ENCODE assay signal across 33 mouse cellular contexts in the genomic region with DNA sequence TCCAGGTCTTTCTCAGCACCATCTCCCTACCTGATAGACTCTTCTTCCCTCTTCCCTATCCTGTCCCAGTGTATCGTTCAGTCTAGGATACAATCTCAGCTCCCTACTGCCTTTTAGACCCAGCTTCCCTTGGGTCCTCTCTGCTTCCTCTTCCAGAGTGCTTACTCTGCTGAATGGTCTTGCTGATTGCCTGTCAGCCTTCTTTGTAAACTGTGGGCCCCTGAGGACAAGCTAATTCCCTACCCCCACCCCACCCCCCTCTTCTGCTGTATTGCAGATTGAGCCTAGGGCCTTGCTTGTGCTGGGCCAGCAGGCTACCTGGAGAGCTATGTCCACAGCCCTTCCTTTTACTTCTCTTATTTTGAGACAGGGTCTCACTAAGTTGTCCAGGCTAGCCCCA. TPM values are rescaled to one million over a fixed set of nuclear protein-coding genes. Genes with fewer than 3 reads are reported as not detected.
DNase-seq lines count a peak whose midpoint lies in the region; ATAC-seq lines count a peak whose summit lies in the region.
"Had no signal": no experiment of that assay in that cellular context is flagged by ENCODE, and none has a peak within 500 bp of the region (broad histone marks: within the 10 kb centered on the region; RNA-seq: fewer than 3 reads in every experiment).

No protein-coding gene starts in this region.

- H3K27me3 ChIP-seq in liver, embryonic 13.5 days: no peaks in the 10 kb centered on the region
- no peaks in the 10 kb centered on the region for H3K27me3 ChIP-seq in liver, embryonic 12.5 days (replicated peaks)
- H3K27me3 ChIP-seq in limb, embryonic 10.5 days (ENCODE audit: low read depth, poor library complexity, severe bottlenecking): no peaks in the 10 kb centered on the region
- H3K27me3 ChIP-seq: forebrain, embryonic 12.5 days; hindbrain, embryonic 12.5 days; midbrain, embryonic 15.5 days; Patski had no signal

- H3K9me3 ChIP-seq in liver, embryonic 13.5 days (replicated peaks): no peaks in the 10 kb centered on the region
- H3K9me3 ChIP-seq in liver, embryonic 12.5 days (replicated peaks): no peaks in the 10 kb centered on the region
- no peaks in the 10 kb centered on the region for H3K9me3 ChIP-seq in limb, embryonic 10.5 days (replicated peaks)
- H3K9me3 ChIP-seq: forebrain, embryonic 12.5 days; hindbrain, embryonic 12.5 days; midbrain, embryonic 15.5 days had no signal

- no peak overlapping the region for H3K27ac ChIP-seq in liver, embryonic 13.5 days
- no peak overlapping the region for H3K27ac ChIP-seq in liver, embryonic 12.5 days
- H3K27ac ChIP-seq in limb, embryonic 10.5 days: peak overlapping the region; percentile 43; the same call in 1 of the 2 replicates
- H3K27ac ChIP-seq: forebrain, embryonic 12.5 days; hindbrain, embryonic 12.5 days; layer of hippocampus, adult 2 months; midbrain, embryonic 15.5 days had no signal

- no peak overlapping the region for H3K4me3 ChIP-seq in liver, embryonic 13.5 days (replicated peaks)
- no peak overlapping the region for H3K4me3 ChIP-seq in liver, embryonic 12.5 days
- no peak overlapping the region for H3K4me3 ChIP-seq in limb, embryonic 10.5 days
- H3K4me3 ChIP-seq: erythroblast, embryonic 14.5 days; forebrain, embryonic 12.5 days; hindbrain, embryonic 12.5 days; layer of hippocampus, adult 2 months; midbrain, embryonic 15.5 days had no signal

- peaks cover 16% of the 10 kb centered on the region for H3K4me1 ChIP-seq in liver, embryonic 13.5 days (replicated peaks)
- H3K4me1 ChIP-seq in liver, embryonic 12.5 days: peaks cover 20% of the 10 kb centered on the region
- H3K4me1 ChIP-seq in limb, embryonic 10.5 days: peaks cover 58% of the 10 kb centered on the region

- WGBS in liver, embryonic 13.5 days (ENCODE audit: insufficient replicate concordance): 30% methylated on average over 1 of the region's 1 CpGs
- WGBS in liver, embryonic 12.5 days (ENCODE audit: insufficient replicate concordance): 25% methylated on average over 1 of the region's 1 CpGs
- 52% methylated on average over 1 of the region's 1 CpGs for WGBS in limb, embryonic 10.5 days

- 0 out of 2 replicates have a peak, but pooled peaks have one; percentile 12 for ATAC-seq in liver, embryonic 13.5 days (ENCODE audit: low read depth)
- ATAC-seq in liver, embryonic 12.5 days: no peak
- ATAC-seq: liver, postnatal 0 days; midbrain, embryonic 15.5 days; Patski had no signal

- no peak for DNase-seq in liver, embryonic 13.5 days
- DNase-seq in ES-CJ7 (ENCODE audit: low read depth, low spot score) (peak; percentile 61), R1 (ENCODE audit: low read depth, low spot score) (peak; percentile 53)
- no peak for DNase-seq in limb, embryonic 10.5 days (ENCODE audit: low spot score)
- DNase-seq in layer of hippocampus, adult 9-11 months: no peak
- no peak for DNase-seq in layer of hippocampus, adult 18-20 months (ENCODE audit: low spot score in 2 of 2)
- DNase-seq: B cell, adult 2 months; cerebellum, adult 11 months; cerebellum, adult 9-10 months; cerebellum, postnatal 36 days; gastrocnemius, postnatal 10 days; kidney, adult 11 months; kidney, postnatal 14 days; liver, postnatal 0 days; lung, postnatal 4 days; right cerebral cortex, postnatal 4 days; thymus, postnatal 4 days had no signal

- H3K4me2 ChIP-seq in liver, embryonic 13.5 days: no peak overlapping the region
- no peak overlapping the region for H3K4me2 ChIP-seq in liver, embryonic 12.5 days
- H3K4me2 ChIP-seq: forebrain, embryonic 12.5 days; hindbrain, embryonic 12.5 days; midbrain, embryonic 15.5 days had no signal

- H3K36me3 ChIP-seq in liver, embryonic 13.5 days: no peaks in the 10 kb centered on the region
- no peaks in the 10 kb centered on the region for H3K36me3 ChIP-seq in liver, embryonic 12.5 days
- peaks cover 6% of the 10 kb centered on the region for H3K36me3 ChIP-seq in limb, embryonic 10.5 days
- H3K36me3 ChIP-seq: forebrain, embryonic 12.5 days; hindbrain, embryonic 12.5 days; midbrain, embryonic 15.5 days had no signal

- H3K9ac ChIP-seq in liver, embryonic 13.5 days: no peak overlapping the region
- H3K9ac ChIP-seq in liver, embryonic 12.5 days: no peak overlapping the region
- H3K9ac ChIP-seq: forebrain, embryonic 12.5 days; hindbrain, embryonic 12.5 days; liver, postnatal 0 days; midbrain, embryonic 15.5 days had no signal

RNA-seq across cellular contexts. Expression of a gene that starts 28.8 kb away (rescaled TPM):
- 10.8 and 11.9 TPM in 2 replicates for polyA plus RNA-seq in liver, embryonic 13.5 days (2015; fragmentation: Nextera tagmentation; extraction: Ambion mirVana)
- 15.2 and 15.7 TPM in 2 replicates for polyA plus RNA-seq in liver, embryonic 12.5 days (2016; fragmentation: Nextera tagmentation; extraction: Ambion mirVana)
- 35.8 and 45.5 TPM in 2 replicates for polyA plus RNA-seq in limb, embryonic 10.5 days (2016; fragmentation: Nextera tagmentation; extraction: Ambion mirVana)
- 100 to 1,000 TPM; 246 to 262 TPM for total RNA-seq in layer of hippocampus, adult 18-20 months (2021)

RNA-seq across cellular contexts. Expression of a gene that starts 39.8 kb away (rescaled TPM):
- not detected in 2 replicates for polyA plus RNA-seq in liver, embryonic 13.5 days (2015; fragmentation: Nextera tagmentation; extraction: Ambion mirVana)
- not detected in 2 replicates for polyA plus RNA-seq in liver, embryonic 12.5 days (2016; fragmentation: Nextera tagmentation; extraction: Ambion mirVana)
- polyA plus RNA-seq in limb, embryonic 10.5 days (2016; fragmentation: Nextera tagmentation; extraction: Ambion mirVana): not detected in 2 replicates
- 1 to 10 TPM; 2.1 to 5.1 TPM for total RNA-seq in layer of hippocampus, adult 18-20 months (2021)
- total RNA-seq: adrenal gland, postnatal 36 days; gastrocnemius, postnatal 10 days; heart, adult 8-10 months; heart, postnatal 25 days; MEL had no signal
- polyA plus RNA-seq: erythroblast, embryonic 14.5 days; forebrain, embryonic 12.5 days; heart, embryonic 14.5 days; kidney, embryonic 14.5 days; limb, embryonic 14.5 days; liver, postnatal 0 days; neural tube, embryonic 11.5 days; spleen, adult 2 months had no signal

Comparison
In these comparisons a context has a peak if more than half of its experiments do, and no peak if none do; other contexts are left out.
1. DNase-seq: peak in ES-CJ7 (single experiment) and R1 (single experiment); none in liver, embryonic 13.5 days (single experiment), limb, embryonic 10.5 days (single experiment), layer of hippocampus, adult 9-11 months (single experiment) and layer of hippocampus, adult 18-20 months (0 of 2).